Mouse (Mus musculus) testis, adult 2 months (tissue): ENCODE data around the gene Mfap4.

ENCODE experiments used
- CTCF ChIP-seq: fragments of 200-500 bp; IDR thresholded peaks from 2 replicates; pipeline ENCODE4 v1.5.1; 2012; ENCODE audit warnings: low read depth, mild to moderate bottlenecking, inconsistent platforms, low read length, moderate library complexity; ENCODE audit not compliant: control insufficient read depth, insufficient read depth, insufficient replicate concordance
- POLR2A ChIP-seq: fragments of 200-500 bp; IDR thresholded peaks from 2 replicates; pipeline ENCODE4 v1.6.1; 2012; ENCODE audit warnings: low read depth, mild to moderate bottlenecking, inconsistent platforms, low read length, moderate library complexity; ENCODE audit not compliant: control insufficient read depth

DNA sequence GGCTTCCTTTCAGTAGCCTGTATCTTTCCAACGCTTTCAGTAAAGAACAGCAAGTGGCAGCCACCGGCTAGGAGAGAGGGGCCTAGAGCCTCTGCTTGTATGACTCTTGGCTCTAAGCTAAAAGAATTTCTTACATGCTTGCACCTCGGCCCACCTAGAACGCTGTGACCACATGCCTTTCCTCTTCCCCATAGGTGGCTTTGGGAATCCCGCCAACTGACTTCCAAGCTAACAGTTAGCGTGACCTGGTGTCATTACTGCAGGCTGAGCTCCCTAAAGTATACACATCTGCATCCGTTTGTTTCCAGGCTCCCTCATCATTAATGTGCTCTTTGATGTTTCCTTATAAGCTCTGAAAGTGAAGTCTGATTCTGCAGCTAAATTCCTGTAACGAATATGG, 18.7 kb downstream of the Mfap4 start:
- TF ChIP-seq POLR2A = no peak
- no peak for TF ChIP-seq CTCF
